Mouse (Mus musculus) heart, embryonic 13.5 days (tissue): Measurements from ENCODE around the gene Ppm1h. TPM values are rescaled to one million over a fixed set of nuclear protein-coding genes. Genes with fewer than 3 reads are reported as not detected.
A peak's percentile ranks its signal among the peaks of the same experiment; 100 is the strongest.

Experiments
- ATAC-seq: fragments of 200-750 bp; cut with Nextera tagmentation; 2 replicates; pipeline ENCODE4 v1.8.0; 2017; ENCODE audit warnings: moderate TSS enrichment; ENCODE audit not compliant: insufficient number of reproducible peaks, low FRiP score, low TSS enrichment; ENCODE audit errors: extremely low read depth
- H3K27ac ChIP-seq: fragments of 300-500 bp; sonication (generic); replicated peaks from 2 replicates; pipeline ENCODE4 v1.5.1; 2015; ENCODE audit warnings: moderate library complexity, mild to moderate bottlenecking, inconsistent platforms
- H3K27me3 ChIP-seq: fragments of 300-500 bp; sonication (generic); replicated peaks from 2 replicates; pipeline ENCODE4 v1.6.1; 2015; ENCODE audit warnings: mild to moderate bottlenecking, inconsistent platforms
- H3K36me3 ChIP-seq: fragments of 300-500 bp; sonication (generic); 2 replicates; pipeline ENCODE4 v1.6.1; 2015; ENCODE audit warnings: mild to moderate bottlenecking, inconsistent platforms
- H3K4me1 ChIP-seq: fragments of 300-500 bp; sonication (generic); 2 replicates; pipeline ENCODE4 v1.6.1; 2015; ENCODE audit warnings: inconsistent platforms
- H3K4me2 ChIP-seq: fragments of 300-500 bp; sonication (generic); 2 replicates; pipeline ENCODE4 v1.6.1; 2015; ENCODE audit warnings: inconsistent platforms, mild to moderate bottlenecking, moderate library complexity
- H3K4me3 ChIP-seq: fragments of 300-500 bp; sonication (generic); 2 replicates; pipeline ENCODE4 v1.5.1; 2015; ENCODE audit warnings: moderate library complexity, mild to moderate bottlenecking, inconsistent platforms
- H3K9ac ChIP-seq: fragments of 300-500 bp; sonication (generic); 2 replicates; pipeline ENCODE4 v1.6.1; 2015; ENCODE audit warnings: inconsistent platforms, mild to moderate bottlenecking, moderate library complexity
- H3K9me3 ChIP-seq: fragments of 300-500 bp; sonication (generic); 2 replicates; pipeline ENCODE4 v1.6.1; 2016; ENCODE audit warnings: inconsistent platforms
- WGBS: fragments of 180-500 bp; shearing (Covaris S2); methylation state at CpG from one replicate; pipeline ENCODE4 v1.1.7; 2015; ENCODE audit warnings: mixed read lengths; 5-methylcytosine and 5-hydroxymethylcytosine counted together
- polyA plus RNA-seq: library from polyadenylated mRNA; unstranded; fragments of >200 nt; fragmentation: Nextera tagmentation; extraction: Ambion mirVana; gene quantifications from 2 replicates; pipeline ENCODE4 v1.2.1, GENCODE M21; 2015

Gene Ppm1h
- polyA plus RNA-seq, 1 experiment from 2014 or later = 3.9 TPM

GRCm38 (mm10) chr10:122821549-122821948, 143.0 kb downstream of the Ppm1h start:
- Histone ChIP-seq H3K4me3 (no peak overlapping the region), H3K4me1 (peaks cover 7% of the 10 kb centered on the region; the same call in 1 of the 2 replicates), H3K36me3 (no peaks in the 10 kb centered on the region), H3K9ac (no peak overlapping the region), H3K27me3 (no peaks in the 10 kb centered on the region), H3K9me3 (no peaks in the 10 kb centered on the region), H3K4me2 (no peak overlapping the region), H3K27ac (no peak overlapping the region)
- no peak for ATAC-seq
- 62% methylated on average over 6 of the region's 6 CpGs for WGBS

- ATAC-seq = no peak
- Histone ChIP-seq H3K9me3 (no peaks in the 10 kb centered on the region), H3K36me3 (no peaks in the 10 kb centered on the region), H3K4me1 (peaks cover 18% of the 10 kb centered on the region), H3K4me2 (no peak overlapping the region), H3K9ac (no peak overlapping the region), H3K4me3 (no peak overlapping the region), H3K27ac (no peak overlapping the region), H3K27me3 (no peaks in the 10 kb centered on the region)
- 79% methylated on average over 13 of the region's 13 CpGs for WGBS
These were observed 145.1 kb downstream of the Ppm1h start for GRCm38 (mm10) chr10:122823642-122824041.

- Histone ChIP-seq H3K27me3 (no peaks in the 10 kb centered on the region), H3K9me3 (no peaks in the 10 kb centered on the region), H3K4me2 (no peak overlapping the region), H3K9ac (no peak overlapping the region), H3K27ac (no peak overlapping the region), H3K4me1 (peaks cover 26% of the 10 kb centered on the region), H3K4me3 (no peak overlapping the region), H3K36me3 (no peaks in the 10 kb centered on the region)
- WGBS = 73% methylated on average over 16 of the region's 16 CpGs
- ATAC-seq = no peak
These were observed 148.3 kb downstream of the Ppm1h start for GRCm38 (mm10) chr10:122826696-122827331.

GRCm38 (mm10) chr10:122827719-122828414, 149.3 kb downstream of the Ppm1h start:
- 64% methylated on average over 12 of the region's 12 CpGs for WGBS

GRCm38 (mm10) chr10:122829801-122830217, 151.2 kb downstream of the Ppm1h start:
- Histone ChIP-seq H3K4me1 (peaks cover 26% of the 10 kb centered on the region), H3K4me2 (peak overlapping the region; percentile 2; the same call in 1 of the 2 replicates)
- ATAC-seq = no peak

More at GRCm38 (mm10) chr10:122827719-122828414, 149.3 kb downstream of the Ppm1h start:
- H3K4me2 ChIP-seq = 0 out of 2 replicates have a peak overlapping the region, but pooled peaks have one; percentile 1
- H3K27ac ChIP-seq = peak overlapping the region; percentile 44
- no peaks in the 10 kb centered on the region for H3K36me3 ChIP-seq
- no peak overlapping the region for H3K4me3 ChIP-seq
- H3K27me3 ChIP-seq = no peaks in the 10 kb centered on the region
- peaks cover 26% of the 10 kb centered on the region for H3K4me1 ChIP-seq
- peak overlapping the region; percentile 47; the same call in 1 of the 2 replicates for H3K9ac ChIP-seq
- no peak for ATAC-seq
- H3K9me3 ChIP-seq = peaks cover 4% of the 10 kb centered on the region; the same call in 1 of the 2 replicates

GRCm38 (mm10) chr10:122830638-122831037, 152.1 kb downstream of the Ppm1h start:
- Histone ChIP-seq H3K4me2 (no peak overlapping the region), H3K27ac (no peak overlapping the region), H3K9me3 (peaks cover 4% of the 10 kb centered on the region; the same call in 1 of the 2 replicates), H3K4me3 (no peak overlapping the region), H3K36me3 (no peaks in the 10 kb centered on the region), H3K9ac (no peak overlapping the region), H3K27me3 (no peaks in the 10 kb centered on the region), H3K4me1 (peaks cover 26% of the 10 kb centered on the region)
- no peak for ATAC-seq
- 85% methylated on average over 10 of the region's 10 CpGs for WGBS

More at GRCm38 (mm10) chr10:122829801-122830217, 151.2 kb downstream of the Ppm1h start:
- Histone ChIP-seq H3K4me3 (no peak overlapping the region), H3K27me3 (no peaks in the 10 kb centered on the region), H3K36me3 (no peaks in the 10 kb centered on the region), H3K9ac (peak overlapping the region; percentile 62), H3K9me3 (peaks cover 4% of the 10 kb centered on the region; the same call in 1 of the 2 replicates), H3K27ac (peak overlapping the region; percentile 63)
- 30% methylated on average over 3 of the region's 3 CpGs for WGBS

GRCm38 (mm10) chr10:122842014-122842413, 163.5 kb downstream of the Ppm1h start:
- Histone ChIP-seq H3K27me3 (no peaks in the 10 kb centered on the region), H3K9ac (no peak overlapping the region), H3K9me3 (peaks cover 11% of the 10 kb centered on the region; the same call in 1 of the 2 replicates), H3K36me3 (peaks cover 7% of the 10 kb centered on the region; the same call in 1 of the 2 replicates), H3K4me1 (peaks cover 21% of the 10 kb centered on the region), H3K4me2 (no peak overlapping the region), H3K4me3 (no peak overlapping the region), H3K27ac (no peak overlapping the region)
- ATAC-seq = no peak
- WGBS = 92% methylated on average over 8 of the region's 8 CpGs

GRCm38 (mm10) chr10:122842961-122843360, 164.4 kb downstream of the Ppm1h start:
- Histone ChIP-seq H3K36me3 (peaks cover 7% of the 10 kb centered on the region; the same call in 1 of the 2 replicates), H3K4me3 (no peak overlapping the region), H3K4me2 (no peak overlapping the region), H3K9ac (no peak overlapping the region), H3K9me3 (peaks cover 11% of the 10 kb centered on the region; the same call in 1 of the 2 replicates), H3K4me1 (peaks cover 30% of the 10 kb centered on the region), H3K27me3 (no peaks in the 10 kb centered on the region), H3K27ac (no peak overlapping the region)
- WGBS = 73% methylated on average over 8 of the region's 8 CpGs
- ATAC-seq = no peak

- peak overlapping the region; percentile 37 for H3K4me2 ChIP-seq
- WGBS = 40% methylated on average over 7 of the region's 7 CpGs
- H3K4me1 ChIP-seq = peaks cover 43% of the 10 kb centered on the region
- H3K27me3 ChIP-seq = no peaks in the 10 kb centered on the region
- H3K36me3 ChIP-seq = peaks cover 4% of the 10 kb centered on the region; the same call in 1 of the 2 replicates
- H3K9ac ChIP-seq = 0 out of 2 replicates have a peak overlapping the region, but pooled peaks have one; percentile 12
- no peak for ATAC-seq
- H3K9me3 ChIP-seq = 0 out of 2 replicates have a peak, but pooled peaks cover 5% of the 10 kb centered on the region
- H3K4me3 ChIP-seq = no peak overlapping the region
- peak overlapping the region; percentile 80 for H3K27ac ChIP-seq
These were observed 166.9 kb downstream of the Ppm1h start for GRCm38 (mm10) chr10:122845471-122845870.

- H3K4me2 ChIP-seq = no peak overlapping the region
- H3K27ac ChIP-seq = peak overlapping the region; percentile 80; the same call in 1 of the 2 replicates
- no peak for ATAC-seq
- peaks cover 43% of the 10 kb centered on the region for H3K4me1 ChIP-seq
- WGBS = 80% methylated on average over 1 of the region's 1 CpGs
- no peak overlapping the region for H3K4me3 ChIP-seq
- H3K27me3 ChIP-seq = no peaks in the 10 kb centered on the region
- no peaks in the 10 kb centered on the region for H3K9me3 ChIP-seq
- H3K9ac ChIP-seq = no peak overlapping the region
- H3K36me3 ChIP-seq = no peaks in the 10 kb centered on the region
These were observed 167.9 kb downstream of the Ppm1h start for GRCm38 (mm10) chr10:122846476-122846875.

- Histone ChIP-seq H3K4me2 (no peak overlapping the region), H3K9ac (no peak overlapping the region), H3K27me3 (no peaks in the 10 kb centered on the region), H3K9me3 (no peaks in the 10 kb centered on the region), H3K4me3 (no peak overlapping the region), H3K27ac (no peak overlapping the region), H3K4me1 (peaks cover 38% of the 10 kb centered on the region), H3K36me3 (no peaks in the 10 kb centered on the region)
- 63% methylated on average over 2 of the region's 2 CpGs for WGBS
- ATAC-seq = no peak
These were observed 169.5 kb downstream of the Ppm1h start for GRCm38 (mm10) chr10:122848020-122848457.
